Mouse (Mus musculus) G1E (cell line): ENCODE results near the gene Mrps35.

Source experiments
- CTCF ChIP-seq: IDR thresholded peaks from 2 replicates; pipeline ENCODE4 v1.5.1; 2012; ENCODE audit warnings: low read depth, low read length, inconsistent platforms, mixed read lengths
- POLR2AphosphoS5 ChIP-seq: IDR thresholded peaks from 2 replicates; pipeline ENCODE4 v1.6.1; 2012; ENCODE audit warnings: low read depth, low read length, inconsistent platforms; ENCODE audit not compliant: insufficient replicate concordance
- TAL1 ChIP-seq: conservative IDR thresholded peaks from 2 replicates; pipeline ENCODE4 v1.6.1; 2012; ENCODE audit warnings: low read depth, low read length, inconsistent platforms, mixed read lengths

DNA sequence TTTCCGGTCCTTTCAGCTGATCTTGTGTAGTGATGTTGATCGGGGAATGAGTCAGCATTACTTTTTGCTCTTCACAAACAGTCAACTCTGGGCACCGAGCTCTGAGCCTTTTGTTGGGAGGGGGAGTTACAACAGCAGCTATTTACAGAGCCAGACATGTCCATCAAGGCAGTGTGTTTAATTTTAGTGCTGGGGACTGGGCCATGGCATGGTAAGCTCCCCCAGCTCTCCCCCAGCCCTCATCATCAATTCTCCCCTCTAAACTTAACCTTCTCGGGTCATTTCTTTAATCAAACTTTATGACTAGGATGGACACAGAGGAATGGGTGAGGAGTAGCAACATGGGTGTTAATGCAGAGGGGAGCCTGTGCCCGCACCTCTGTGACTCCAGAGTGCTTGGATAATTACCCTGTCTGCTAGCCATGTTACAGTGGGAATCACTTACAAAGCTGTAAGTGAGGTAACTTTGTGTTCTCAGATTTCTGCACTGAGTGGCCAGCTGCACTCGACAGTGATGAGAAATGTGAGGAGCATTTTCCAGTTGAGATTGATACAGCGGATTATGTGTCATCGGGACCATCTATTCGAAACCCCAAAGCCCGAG lies 12.9 kb downstream of the Mrps35 start:
- TF ChIP-seq CTCF (no peak), TAL1 (no peak), POLR2AphosphoS5 (no peak)
